Mouse (Mus musculus) MEL (cell line): Measurements from ENCODE around the gene Nipal4. TPM values are rescaled to one million over a fixed set of nuclear protein-coding genes. Genes with fewer than 3 reads are reported as not detected.

Experiments
- DNase-seq: peaks from one replicate; pipeline ENCODE4 v3.0.0; 2011; ENCODE audit warnings: low read depth, low spot score
- H3K27ac ChIP-seq: 2 replicates; pipeline ENCODE4 v1.5.1; 2012; ENCODE audit warnings: low read depth, mild to moderate bottlenecking, control low read depth, low read length, moderate library complexity; ENCODE audit not compliant: control insufficient read depth
- H3K27me3 ChIP-seq, 2 experiments: fragments of 150-350 bp in 1 of 2; sonication (generic) in 1 of 2; 2 replicates each; pipeline ENCODE4 v1.6.1; 2012; ENCODE audit warnings: low read length in 2 of 2, mild to moderate bottlenecking in 2 of 2, improper control_type of control experiment in 1 of 2, moderate library complexity in 1 of 2; ENCODE audit not compliant: insufficient read depth in 2 of 2, control insufficient read depth in 1 of 2
- H3K36me3 ChIP-seq, 2 experiments: 2 replicates each; pipeline ENCODE4 v1.6.1; 2012 to 2014; ENCODE audit warnings: low read length in 2 of 2, improper control_type of control experiment in 1 of 2, inconsistent platforms in 1 of 2, mild to moderate bottlenecking in 1 of 2; ENCODE audit not compliant: insufficient read depth in 2 of 2, control insufficient read depth in 1 of 2
- H3K4me1 ChIP-seq, 2 experiments: fragments of 150-350 bp in 1 of 2; sonication (generic) in 1 of 2; 2 replicates each; pipeline ENCODE4 v1.6.1; 2012; ENCODE audit warnings: low read length in 2 of 2, improper control_type of control experiment in 1 of 2, mild to moderate bottlenecking in 1 of 2; ENCODE audit not compliant: insufficient read depth in 2 of 2, control insufficient read depth in 1 of 2
- H3K4me3 ChIP-seq, 2 experiments: fragments of 150-350 bp in 1 of 2; sonication (generic) in 1 of 2; 2 replicates each; pipeline ENCODE4 v1.5.1; 2012; ENCODE audit warnings: low read depth in 2 of 2, low read length in 2 of 2, mild to moderate bottlenecking in 2 of 2, moderate library complexity in 2 of 2, control low read depth in 1 of 2, improper control_type of control experiment in 1 of 2; ENCODE audit not compliant: control insufficient read depth in 1 of 2, insufficient read depth in 1 of 2
- H3K79me2 ChIP-seq: 2 replicates; pipeline ENCODE4 v1.6.1; 2012; ENCODE audit warnings: mild to moderate bottlenecking, low read length, moderate library complexity; ENCODE audit not compliant: control insufficient read depth, poor library complexity, insufficient read depth
- H3K9ac ChIP-seq: 2 replicates; pipeline ENCODE4 v1.6.1; 2012; ENCODE audit warnings: low read depth, mild to moderate bottlenecking, control low read depth, low read length, moderate library complexity; ENCODE audit not compliant: control insufficient read depth, poor library complexity, severe bottlenecking
- H3K9me3 ChIP-seq: fragments of 150-350 bp; sonication (generic); replicated peaks from 2 replicates; pipeline ENCODE4 v1.6.1; 2012; ENCODE audit warnings: mild to moderate bottlenecking, low read length, improper control_type of control experiment, moderate library complexity; ENCODE audit not compliant: insufficient read depth
- E2F4 ChIP-seq: IDR thresholded peaks from 2 replicates; pipeline ENCODE4 v1.6.1; 2011; ENCODE audit warnings: low read depth, low read length, improper control_type of control experiment, borderline replicate concordance
- ETS1 ChIP-seq: IDR thresholded peaks from 2 replicates; pipeline ENCODE4 v1.6.1; 2012; ENCODE audit warnings: low read depth, mild to moderate bottlenecking, inconsistent platforms, low read length, improper control_type of control experiment, moderate library complexity
- GABPA ChIP-seq: IDR thresholded peaks from 2 replicates; pipeline ENCODE4 v1.6.1; 2012; ENCODE audit warnings: low read depth, mild to moderate bottlenecking, inconsistent platforms, low read length, improper control_type of control experiment, moderate library complexity
- GATA1 ChIP-seq: IDR thresholded peaks from 2 replicates; pipeline ENCODE4 v1.6.1; 2011; ENCODE audit warnings: low read depth, low read length, improper control_type of control experiment
- JUND ChIP-seq: IDR thresholded peaks from 2 replicates; pipeline ENCODE4 v1.6.1; 2011; ENCODE audit warnings: low read depth, mild to moderate bottlenecking, improper control_type of control experiment, low read length
- MAFK ChIP-seq: IDR thresholded peaks from 2 replicates; pipeline ENCODE4 v1.6.1; 2011; ENCODE audit warnings: low read depth, mild to moderate bottlenecking, low read length, improper control_type of control experiment, borderline replicate concordance
- MEF2A ChIP-seq: IDR thresholded peaks from 2 replicates; pipeline ENCODE4 v1.6.1; 2014; ENCODE audit warnings: low read depth, mild to moderate bottlenecking, inconsistent platforms, low read length, improper control_type of control experiment; ENCODE audit not compliant: poor library complexity, insufficient replicate concordance, severe bottlenecking; ENCODE audit errors: extremely low read depth
- MXI1 ChIP-seq: IDR thresholded peaks from 2 replicates; pipeline ENCODE4 v1.6.1; 2011; ENCODE audit warnings: mild to moderate bottlenecking, low read depth, low read length, improper control_type of control experiment
- MYC ChIP-seq: IDR thresholded peaks from 2 replicates; pipeline ENCODE4 v1.6.1; 2011; ENCODE audit warnings: low read depth, mild to moderate bottlenecking, low read length, improper control_type of control experiment, moderate library complexity
- NELFE ChIP-seq: IDR thresholded peaks from 2 replicates; pipeline ENCODE4 v1.6.1; 2011; ENCODE audit warnings: low read depth, low read length, improper control_type of control experiment
- POLR2AphosphoS2 ChIP-seq: IDR thresholded peaks from 2 replicates; pipeline ENCODE4 v1.6.1; 2011; ENCODE audit warnings: low read length, improper control_type of control experiment
- RCOR1 ChIP-seq: IDR thresholded peaks from 2 replicates; pipeline ENCODE4 v1.6.1; 2012; ENCODE audit warnings: low read depth, mild to moderate bottlenecking, inconsistent platforms, low read length, improper control_type of control experiment
- UBTF ChIP-seq: IDR thresholded peaks from 2 replicates; pipeline ENCODE4 v1.6.1; 2012; ENCODE audit warnings: low read depth, mild to moderate bottlenecking, inconsistent platforms, low read length, improper control_type of control experiment, moderate library complexity, borderline replicate concordance; ENCODE audit not compliant: insufficient read depth
- USF2 ChIP-seq, 2 experiments: IDR thresholded peaks; 2 replicates each; pipeline ENCODE4 v1.6.1; 2011 to 2012; ENCODE audit warnings: improper control_type of control experiment in 2 of 2, low read length in 2 of 2, borderline replicate concordance in 1 of 2, inconsistent platforms in 1 of 2, low read depth in 1 of 2, mild to moderate bottlenecking in 1 of 2; ENCODE audit not compliant: insufficient read depth in 1 of 2
- ZC3H11A ChIP-seq: IDR thresholded peaks from 2 replicates; pipeline ENCODE4 v1.6.1; 2012; ENCODE audit warnings: low read depth, mild to moderate bottlenecking, inconsistent platforms, low read length, improper control_type of control experiment
- ZNF384 ChIP-seq: IDR thresholded peaks from 2 replicates; pipeline ENCODE4 v1.6.1; 2012; ENCODE audit warnings: low read depth, mild to moderate bottlenecking, inconsistent platforms, low read length, improper control_type of control experiment
- polyA plus RNA-seq, 2 experiments: library from polyadenylated mRNA; stranded (reverse) in 1 of 2; unstranded in 1 of 2; fragments of >175 nt in 1 of 2; fragments of >200 nt in 1 of 2; gene quantifications; 2 replicates each; pipeline versions ENCODE4 v1.2.1 to v1.2.4; 2012; ENCODE audit warnings: low replicate concordance in 2 of 2, low read depth in 1 of 2; ENCODE audit not compliant: insufficient read length in 2 of 2, insufficient read depth in 1 of 2, missing spikeins in 1 of 2
- total RNA-seq: library from RNA; depleted of rRNA; stranded (reverse); fragments of 300-350 nt; gene quantifications from 2 replicates; pipeline ENCODE4 v1.2.3, GENCODE M21; 2012

Gene Nipal4
- total and polyA plus RNA-seq, 3 experiments: not detected

- Histone ChIP-seq H3K79me2 (no peaks in the 10 kb centered on the region), H3K4me3 (no peak overlapping the region), H3K4me1 (peaks cover 5 to 24% of the 10 kb centered on the region in 2 experiments), H3K36me3 (peaks cover 0 to 13% of the 10 kb centered on the region in 2 experiments; a peak in 2 of 4 replicates), H3K9me3 (no peaks in the 10 kb centered on the region), H3K27ac (no peak overlapping the region), H3K9ac (no peak overlapping the region), H3K27me3 (peaks cover 0 to 2% of the 10 kb centered on the region in 2 experiments; a peak in 3 of 4 replicates)
- DNase-seq: no peak
- TF ChIP-seq RCOR1: no peak
- no peak for TF ChIP-seq ZNF384
- no peak for TF ChIP-seq MAFK
- TF ChIP-seq NELFE: no peak
- TF ChIP-seq GABPA: no peak
- TF ChIP-seq MYC: no peak
Measured at GRCm38 (mm10) chr11:46126317-46126716, 40.0 kb downstream of the Nipal4 start.

GRCm38 (mm10) chr11:46125835-46126229 lies 40.5 kb downstream of the Nipal4 start:
- Histone ChIP-seq H3K4me1 (peaks cover under 1 to 21% of the 10 kb centered on the region in 2 experiments), H3K4me3 (no peak overlapping the region)
- no peak for TF ChIP-seq USF2 (IDR thresholded peaks at IDR 0.05; ENCODE audit: borderline replicate concordance in 1 of 2, insufficient read depth in 1 of 2, low read depth in 1 of 2, low read length in 2 of 2)
- no peak for TF ChIP-seq MXI1
- TF ChIP-seq ETS1: no peak
- no peak for TF ChIP-seq JUND
- no peak for TF ChIP-seq UBTF
- TF ChIP-seq ZC3H11A: no peak
- TF ChIP-seq GATA1: no peak
- no peak for TF ChIP-seq POLR2AphosphoS2
- TF ChIP-seq MEF2A: no peak
- TF ChIP-seq E2F4: no peak
- TF ChIP-seq, all 39 proteins: peak for 0
- no peaks in the 10 kb centered on the region for H3K79me2 ChIP-seq
- DNase-seq: no peak
- H3K27ac ChIP-seq: no peak overlapping the region
- peaks cover 0 to 9% of the 10 kb centered on the region in 2 experiments; a peak in 2 of 4 replicates for H3K36me3 ChIP-seq
- peaks cover 0 to 2% of the 10 kb centered on the region in 2 experiments; a peak in 3 of 4 replicates for H3K27me3 ChIP-seq
- no peak overlapping the region for H3K9ac ChIP-seq
- no peaks in the 10 kb centered on the region for H3K9me3 ChIP-seq
